Mouse (Mus musculus): ENCODE results near the gene Fam229b. TPM values are rescaled to one million over a fixed set of nuclear protein-coding genes. Genes with fewer than 3 reads are reported as not detected.

Gene Fam229b
- 1 to 10 TPM; 1.8 to 2.8 TPM for polyA plus RNA-seq (2017; shearing (Covaris generic))

GRCm38 (mm10) chr10:39133462-39134310, at the start of gene Fam229b, which contains the start of gene Tube1:
TSS of gene Fam229b (minus strand) at chr10:39133914.
TSS of gene Tube1 (plus strand) at chr10:39133976.

GRCm38 (mm10) chr10:39163694-39164093, 30.0 kb upstream of the Fam229b start, which contains the start of gene Ccn6:
TSS of gene Ccn6 (minus strand) at chr10:39163794.

Other genes with a start within 250 kb of the Fam229b start
- gene Lama4, start 168.4 kb downstream of the Fam229b start, polyA plus RNA-seq (2017; shearing (Covaris generic)), result 1 to 10 TPM in 1 of 2 experiments, under 1 TPM in 1; 0.46 to 4.8 TPM
- gene Tube1, start 62 bp upstream of the Fam229b start, polyA plus RNA-seq (2017; shearing (Covaris generic)), result 1 to 10 TPM; 3.7 to 3.8 TPM
- under 1 TPM in 1 of 2 experiments, not detected in 1; 0.12 TPM for gene Ccn6, start 29.9 kb upstream of the Fam229b start, polyA plus RNA-seq (2017; shearing (Covaris generic))
- 100 to 1,000 TPM; 518 to 540 TPM for gene Fyn, start 234.9 kb upstream of the Fam229b start, polyA plus RNA-seq (2017; shearing (Covaris generic))